Mouse (Mus musculus) intestine, embryonic 16.5 days (tissue): ENCODE measurements around the gene Smad3. TPM values are rescaled to one million over a fixed set of nuclear protein-coding genes. Genes with fewer than 3 reads are reported as not detected.

Source experiments
- ATAC-seq: fragments of 200-750 bp; cut with Nextera tagmentation; 2 replicates; pipeline ENCODE4 v1.8.0; 2017; ENCODE audit warnings: moderate TSS enrichment, moderate library complexity
- H3K27ac ChIP-seq: fragments of 300-500 bp; sonication (generic); 2 replicates; pipeline ENCODE4 v1.5.1; 2014; ENCODE audit warnings: mild to moderate bottlenecking, low read length
- H3K27me3 ChIP-seq: fragments of 300-500 bp; sonication (generic); replicated peaks from 2 replicates; pipeline ENCODE4 v1.6.1; 2014; ENCODE audit warnings: low read length, control low read depth, mixed read lengths; ENCODE audit not compliant: control insufficient read depth, insufficient read depth
- H3K36me3 ChIP-seq: fragments of 300-500 bp; sonication (generic); 2 replicates; pipeline ENCODE4 v1.6.1; 2014; ENCODE audit warnings: low read length, control low read depth; ENCODE audit not compliant: control insufficient read depth, insufficient read depth
- H3K4me1 ChIP-seq: fragments of 300-500 bp; sonication (generic); 2 replicates; pipeline ENCODE4 v1.6.1; 2014; ENCODE audit warnings: low read length, control low read depth, mixed read lengths; ENCODE audit not compliant: control insufficient read depth, insufficient read depth
- H3K4me2 ChIP-seq: fragments of 300-500 bp; sonication (generic); 2 replicates; pipeline ENCODE4 v1.6.1; 2014; ENCODE audit warnings: low read depth, low read length, control low read depth
- H3K4me3 ChIP-seq: fragments of 300-500 bp; sonication (generic); 2 replicates; pipeline ENCODE4 v1.5.1; 2014; ENCODE audit warnings: mild to moderate bottlenecking, low read length
- H3K9ac ChIP-seq: fragments of 300-500 bp; sonication (generic); 2 replicates; pipeline ENCODE4 v1.6.1; 2014; ENCODE audit warnings: low read depth, low read length
- H3K9me3 ChIP-seq: fragments of 300-500 bp; sonication (generic); 2 replicates; pipeline ENCODE4 v1.6.1; 2016; ENCODE audit warnings: low read length, control low read depth; ENCODE audit not compliant: control insufficient read depth
- WGBS: fragments of 180-500 bp; shearing (Covaris S2); extraction: QIAGEN DNeasy Blood & Tissue Kit; methylation state at CpG from one replicate; pipeline ENCODE4 v1.1.7; 2014; 5-methylcytosine and 5-hydroxymethylcytosine counted together
- polyA plus RNA-seq: library from polyadenylated mRNA; unstranded; fragments of >200 nt; fragmentation: Nextera tagmentation; extraction: Ambion mirVana; gene quantifications from 2 replicates; pipeline ENCODE4 v1.2.1, GENCODE M21; 2015

Gene Smad3
- polyA plus RNA-seq, 1 experiment from 2014 or later = 10.9 TPM

GRCm38 (mm10) chr9:63709857-63710256 is 47.9 kb downstream of the Smad3 start:
- Histone ChIP-seq H3K9ac (no peak overlapping the region), H3K4me1 (peaks cover 32% of the 10 kb centered on the region), H3K4me3 (no peak overlapping the region), H3K4me2 (no peak overlapping the region), H3K27ac (no peak overlapping the region), H3K9me3 (0 out of 2 replicates have a peak, but pooled peaks cover 4% of the 10 kb centered on the region), H3K36me3 (peaks cover 5% of the 10 kb centered on the region), H3K27me3 (no peaks in the 10 kb centered on the region)
- WGBS = 93% methylated on average over 5 of the region's 5 CpGs
- ATAC-seq = no peak

DNA sequence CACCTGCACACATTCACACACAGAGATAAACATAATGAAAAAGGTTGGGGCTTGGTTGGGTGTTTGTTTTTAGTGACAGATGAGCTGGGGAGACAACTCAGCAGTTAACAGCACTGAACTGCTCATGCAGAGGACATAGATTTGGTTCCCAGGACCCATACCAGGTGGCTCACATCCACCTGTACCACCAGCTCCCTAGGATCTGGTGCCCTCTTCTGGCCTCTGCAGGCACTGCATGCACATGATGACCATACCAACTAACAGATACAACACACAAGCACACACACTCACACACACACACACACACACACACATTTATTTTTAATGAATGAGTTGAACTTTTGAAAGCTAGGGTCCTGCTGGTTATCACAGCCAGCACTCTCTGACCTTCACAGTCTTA is 48.5 kb downstream of the Smad3 start:
- H3K4me3 ChIP-seq = no peak overlapping the region
- no peak overlapping the region for H3K9ac ChIP-seq
- no peak for ATAC-seq
- H3K27me3 ChIP-seq = no peaks in the 10 kb centered on the region
- no peak overlapping the region for H3K27ac ChIP-seq
- 0 out of 2 replicates have a peak, but pooled peaks cover 4% of the 10 kb centered on the region for H3K9me3 ChIP-seq
- H3K36me3 ChIP-seq = peaks cover 5% of the 10 kb centered on the region
- no peak overlapping the region for H3K4me2 ChIP-seq
- peaks cover 29% of the 10 kb centered on the region for H3K4me1 ChIP-seq

GRCm38 (mm10) chr9:63707816-63708588 is 49.8 kb downstream of the Smad3 start:
- Histone ChIP-seq H3K9ac (no peak overlapping the region), H3K27me3 (no peaks in the 10 kb centered on the region), H3K4me3 (no peak overlapping the region), H3K27ac (no peak overlapping the region), H3K36me3 (peaks cover 5% of the 10 kb centered on the region), H3K4me1 (peaks cover 26% of the 10 kb centered on the region), H3K4me2 (no peak overlapping the region), H3K9me3 (0 out of 2 replicates have a peak, but pooled peaks cover 4% of the 10 kb centered on the region)
- 82% methylated on average over 9 of the region's 9 CpGs for WGBS
- no peak for ATAC-seq

- ATAC-seq = peak; percentile 36
- Histone ChIP-seq H3K4me3 (no peak overlapping the region), H3K4me1 (peaks cover 37% of the 10 kb centered on the region), H3K9ac (peak overlapping the region; percentile 20; the same call in 1 of the 2 replicates), H3K27ac (peak overlapping the region; percentile 50), H3K9me3 (0 out of 2 replicates have a peak, but pooled peaks cover 4% of the 10 kb centered on the region), H3K36me3 (peaks cover 5% of the 10 kb centered on the region), H3K27me3 (no peaks in the 10 kb centered on the region), H3K4me2 (no peak overlapping the region)
- 32% methylated on average over 9 of the region's 9 CpGs for WGBS
Measured at GRCm38 (mm10) chr9:63706152-63706733, 51.6 kb downstream of the Smad3 start.

DNA sequence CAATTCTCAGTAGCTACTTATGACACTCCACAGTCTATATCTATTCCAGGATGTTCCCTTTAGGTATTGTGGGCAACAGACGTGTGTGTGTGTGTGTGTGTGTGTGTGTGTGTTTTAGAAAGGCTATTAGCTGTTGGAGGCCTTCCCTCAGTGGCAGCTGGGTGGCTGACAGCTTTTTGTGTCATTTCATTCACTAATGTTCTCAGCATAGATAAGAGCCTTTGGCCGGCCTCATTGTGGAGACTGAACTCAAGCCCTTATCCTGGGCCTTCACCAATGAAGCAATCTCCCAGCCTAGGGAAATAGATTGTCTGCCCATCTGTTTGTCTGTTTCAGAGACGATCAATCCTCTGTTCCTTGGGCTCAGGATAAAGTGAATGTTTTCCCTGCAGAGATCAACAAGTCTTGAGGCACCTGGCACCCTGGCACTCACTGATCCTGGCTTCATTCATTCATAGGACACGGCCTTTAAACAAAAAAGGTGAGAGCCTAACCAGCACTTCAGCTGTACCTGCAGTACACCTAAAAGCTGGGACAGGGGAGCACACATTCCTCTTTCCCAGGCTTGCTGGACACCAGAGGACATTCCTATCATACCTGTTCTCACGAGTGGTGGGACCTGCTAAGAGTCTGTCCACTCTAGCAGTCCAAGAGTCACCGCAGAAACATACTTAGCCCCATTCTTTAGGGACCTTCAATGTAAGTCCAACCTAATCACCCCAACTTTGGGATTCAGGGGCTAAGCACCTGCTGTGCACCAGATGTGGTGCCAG is 52.6 kb downstream of the Smad3 start:
- no peak for ATAC-seq
- Histone ChIP-seq H3K4me1 (peaks cover 37% of the 10 kb centered on the region), H3K27me3 (no peaks in the 10 kb centered on the region), H3K36me3 (peaks cover 5% of the 10 kb centered on the region), H3K9me3 (0 out of 2 replicates have a peak, but pooled peaks cover 4% of the 10 kb centered on the region), H3K4me2 (no peak overlapping the region), H3K4me3 (no peak overlapping the region), H3K27ac (no peak overlapping the region), H3K9ac (no peak overlapping the region)
- WGBS = 68% methylated on average over 6 of the region's 6 CpGs

- Histone ChIP-seq H3K4me1 (peaks cover 42% of the 10 kb centered on the region), H3K27ac (0 out of 2 replicates have a peak overlapping the region, but pooled peaks have one; percentile 18), H3K9ac (no peak overlapping the region), H3K4me2 (no peak overlapping the region), H3K27me3 (no peaks in the 10 kb centered on the region), H3K9me3 (no peaks in the 10 kb centered on the region), H3K4me3 (no peak overlapping the region), H3K36me3 (no peaks in the 10 kb centered on the region)
- no peak for ATAC-seq
- 62% methylated on average over 5 of the region's 5 CpGs for WGBS
Measured at GRCm38 (mm10) chr9:63704131-63704530, 53.7 kb downstream of the Smad3 start.

- H3K27ac ChIP-seq = no peak overlapping the region
- H3K4me1 ChIP-seq = peaks cover 49% of the 10 kb centered on the region
- no peak overlapping the region for H3K4me3 ChIP-seq
- no peak overlapping the region for H3K9ac ChIP-seq
- 83% methylated on average over 7 of the region's 7 CpGs for WGBS
- H3K9me3 ChIP-seq = no peaks in the 10 kb centered on the region
- no peak overlapping the region for H3K4me2 ChIP-seq
- H3K27me3 ChIP-seq = no peaks in the 10 kb centered on the region
- no peaks in the 10 kb centered on the region for H3K36me3 ChIP-seq
- no peak for ATAC-seq
Measured at GRCm38 (mm10) chr9:63703236-63703785, 54.5 kb downstream of the Smad3 start.

DNA sequence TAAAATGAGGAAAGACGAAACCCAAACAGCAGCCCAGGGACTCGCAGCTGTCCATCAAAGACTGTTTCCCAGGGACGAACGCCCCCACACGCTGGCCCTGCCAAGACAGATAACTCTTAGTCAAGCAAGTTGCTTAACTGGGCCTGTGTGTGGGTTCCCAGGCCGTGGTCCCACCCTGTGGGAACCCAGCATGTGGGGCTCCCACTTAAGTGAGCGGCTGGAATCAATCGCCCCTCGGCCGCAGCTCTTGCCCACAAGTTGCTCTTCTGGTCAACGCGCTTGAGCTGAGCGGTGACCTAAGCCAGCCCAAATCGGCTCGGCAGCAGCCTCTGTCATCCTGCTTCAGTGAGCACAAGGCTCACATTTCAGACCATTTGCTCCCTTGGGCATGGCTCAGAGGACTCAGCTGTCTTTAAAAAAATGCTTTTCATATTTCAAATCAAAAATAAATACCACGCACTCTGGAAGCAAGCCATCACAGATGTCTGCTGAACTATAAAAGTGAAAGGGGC is 55.2 kb downstream of the Smad3 start:
- peaks cover 52% of the 10 kb centered on the region for H3K4me1 ChIP-seq
- H3K27ac ChIP-seq = peak overlapping the region; percentile 33
- peak; percentile 15; the same call in 1 of the 2 replicates for ATAC-seq

DNA sequence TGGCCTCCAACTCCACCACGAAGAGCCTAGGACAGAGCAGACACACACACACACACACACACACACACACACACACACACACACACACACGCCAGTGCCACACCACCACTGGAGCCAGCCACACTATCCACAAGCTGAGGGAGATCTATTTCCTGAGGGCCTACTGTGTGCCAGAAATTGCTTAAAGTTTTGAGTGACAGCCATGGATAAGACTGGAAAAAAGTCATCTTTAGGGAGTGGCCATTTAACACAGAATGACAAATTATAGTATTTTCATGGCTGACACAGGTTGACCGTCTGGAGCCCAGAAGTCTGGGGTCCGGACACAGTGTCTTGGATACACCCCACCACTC is 55.9 kb downstream of the Smad3 start:
- 0 out of 2 replicates have a peak overlapping the region, but pooled peaks have one; percentile 37 for H3K27ac ChIP-seq
- H3K9me3 ChIP-seq = no peaks in the 10 kb centered on the region
- no peaks in the 10 kb centered on the region for H3K36me3 ChIP-seq
- H3K4me1 ChIP-seq = peaks cover 57% of the 10 kb centered on the region
- no peaks in the 10 kb centered on the region for H3K27me3 ChIP-seq
- WGBS = 71% methylated on average over 4 of the region's 4 CpGs
- no peak for ATAC-seq
- no peak overlapping the region for H3K4me3 ChIP-seq
- no peak overlapping the region for H3K9ac ChIP-seq
- no peak overlapping the region for H3K4me2 ChIP-seq

More for the DNA sequence above, 55.2 kb downstream of the Smad3 start:
- Histone ChIP-seq H3K36me3 (no peaks in the 10 kb centered on the region), H3K27me3 (no peaks in the 10 kb centered on the region), H3K4me2 (0 out of 2 replicates have a peak overlapping the region, but pooled peaks have one; percentile 5), H3K9ac (0 out of 2 replicates have a peak overlapping the region, but pooled peaks have one; percentile 7), H3K4me3 (no peak overlapping the region), H3K9me3 (no peaks in the 10 kb centered on the region)
- WGBS = 55% methylated on average over 16 of the region's 16 CpGs
